In the genomic region with DNA sequence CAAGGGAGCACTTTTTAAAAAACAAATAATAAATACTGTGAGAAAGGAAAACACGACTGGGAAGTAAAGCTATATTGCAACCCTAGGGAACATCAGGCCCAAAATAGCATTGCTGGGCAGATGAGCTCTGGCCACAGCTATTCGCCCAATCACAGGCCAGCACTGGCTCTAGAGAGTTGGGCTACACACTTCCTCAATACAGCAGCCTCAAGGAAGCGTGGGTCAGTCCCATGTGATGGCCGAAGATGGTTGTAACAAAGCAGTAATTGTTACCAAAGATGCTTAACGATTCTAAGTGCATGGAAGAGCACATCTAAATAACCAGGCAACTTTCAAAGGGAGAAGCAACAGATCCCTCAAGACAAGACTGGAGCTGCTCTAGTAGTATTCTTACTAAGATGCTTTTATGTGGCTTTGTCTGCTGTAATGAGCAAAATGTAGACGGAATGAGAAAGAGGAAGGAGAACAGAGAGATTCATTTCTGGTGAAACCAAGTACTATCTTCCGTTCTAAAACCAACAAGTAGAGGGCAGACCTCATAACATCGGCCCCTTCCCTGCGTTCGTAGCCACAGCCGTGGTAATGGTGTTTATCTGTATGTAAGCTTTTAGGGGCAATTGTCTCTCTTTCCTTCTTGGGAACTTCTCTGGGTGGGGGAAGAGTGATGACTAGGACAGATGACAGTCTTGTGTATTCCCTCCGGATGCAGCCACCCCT, we compare ENCODE assay signal across 8 mouse cellular contexts. TPM values are rescaled to one million over a fixed set of nuclear protein-coding genes. Genes with fewer than 3 reads are reported as not detected.
DNase-seq lines count a peak whose midpoint lies in the region; ATAC-seq and TF ChIP-seq lines count a peak whose summit lies in the region.

No protein-coding gene starts in this region.

- peak; percentile 31 to 34 for DNase-seq in cerebellum, postnatal 36 days
- no peak for DNase-seq in cerebellum, postnatal 4 days (ENCODE audit: low spot score in 2 of 2)
- DNase-seq in 416B (ENCODE audit: low read depth), result peak; percentile 87
- DNase-seq in forebrain, embryonic 11.5 days (ENCODE audit: low spot score), result no peak
- DNase-seq in left cerebral cortex, adult 18-20 months (ENCODE audit: low spot score in 2 of 2), result no peak

- peak; percentile 22 for ATAC-seq in inflammation-experienced regulatory T-cells, adult 6 months
- ATAC-seq in forebrain, embryonic 11.5 days (replicated peaks; ENCODE audit: low FRiP score), result no peak

- no peaks in the 10 kb centered on the region for H3K9me3 ChIP-seq in forebrain, embryonic 11.5 days (ENCODE audit: control insufficient read depth, low read length)

- no peak for TF ChIP-seq CTCF in embryonic fibroblast, embryonic 13.5 days (IDR thresholded peaks at IDR 0.05; ENCODE audit: borderline replicate concordance, insufficient read depth, low read length)

- no peak overlapping the region for H3ac ChIP-seq in myocyte (ENCODE audit: control insufficient read depth, insufficient read length)

- peak overlapping the region; percentile 11; the same call in 1 of the 2 replicates for H3K27ac ChIP-seq in embryonic fibroblast, embryonic 13.5 days (ENCODE audit: insufficient read depth, low read length)
- H3K27ac ChIP-seq in forebrain, embryonic 11.5 days (ENCODE audit: low read depth, low read length), result no peak overlapping the region

- TF ChIP-seq POLR2A in embryonic fibroblast, embryonic 13.5 days (IDR thresholded peaks at IDR 0.05; ENCODE audit: low read depth, low read length), result no peak
- TF ChIP-seq POLR2A in myocyte (IDR thresholded peaks at IDR 0.05; ENCODE audit: insufficient read length, low read depth), result peak; percentile 61

- no peaks in the 10 kb centered on the region for H3K27me3 ChIP-seq in myocyte (ENCODE audit: control insufficient read depth, insufficient read depth, insufficient read length)
- no peaks in the 10 kb centered on the region for H3K27me3 ChIP-seq in forebrain, embryonic 11.5 days (ENCODE audit: control insufficient read depth, insufficient read depth, low read length)

- H3K9ac ChIP-seq in forebrain, embryonic 11.5 days (ENCODE audit: low read length), result no peak overlapping the region

- H3K79me2 ChIP-seq in myocyte (ENCODE audit: control insufficient read depth, insufficient read depth), result peaks cover 67% of the 10 kb centered on the region

- peaks cover 14% of the 10 kb centered on the region for H3K4me1 ChIP-seq in embryonic fibroblast, embryonic 13.5 days (ENCODE audit: control insufficient read depth, insufficient read depth, low read length)
- peaks cover 4% of the 10 kb centered on the region; the same call in 1 of the 2 replicates for H3K4me1 ChIP-seq in forebrain, embryonic 11.5 days (replicated peaks; ENCODE audit: control insufficient read depth, insufficient read depth, low read length)

- H3K36me3 ChIP-seq in myocyte (ENCODE audit: control insufficient read depth, insufficient read depth), result no peaks in the 10 kb centered on the region
- H3K36me3 ChIP-seq in forebrain, embryonic 11.5 days (ENCODE audit: control insufficient read depth, insufficient read depth, low read length), result no peaks in the 10 kb centered on the region

- H3K4me2 ChIP-seq in myocyte (ENCODE audit: low read depth), result peak overlapping the region; percentile 95
- no peak overlapping the region for H3K4me2 ChIP-seq in forebrain, embryonic 11.5 days (ENCODE audit: low read depth, low read length, severe bottlenecking)

- 69% methylated on average over 12 of the region's 12 CpGs for WGBS in forebrain, embryonic 11.5 days

- no peak overlapping the region for H3K4me3 ChIP-seq in embryonic fibroblast, embryonic 13.5 days (ENCODE audit: insufficient read depth, low read length)
- peak overlapping the region; percentile 70 for H3K4me3 ChIP-seq in myocyte
- H3K4me3 ChIP-seq in forebrain, embryonic 11.5 days (ENCODE audit: low read depth, low read length), result no peak overlapping the region

TF ChIP-seq in myocyte, 11 proteins besides CTCF, POLR2A, EP300 and RAD21:
- TF ChIP-seq TCF12 (IDR thresholded peaks at IDR 0.05; ENCODE audit: insufficient read depth, poor library complexity, severe bottlenecking) (no peak), USF1 (IDR thresholded peaks at IDR 0.05; ENCODE audit: low read depth) (peak; percentile 3)
TF ChIP-seq in myocyte: peak in this region for 1.

RNA-seq across cellular contexts. Expression of gene Rasa3, which starts 3.0 kb away (rescaled TPM):
- polyA plus RNA-seq in embryonic fibroblast, embryonic 13.5 days (2011; ENCODE audit: insufficient read length, low read depth, missing spikeins), result 57.2 and 62.6 TPM in 2 replicates
- polyA plus RNA-seq in inflammation-experienced regulatory T-cells, adult 6 months (2017; shearing (Covaris generic)), result 100 to 1,000 TPM in 1 of 3 experiments, 10 to 100 TPM in 2; 96.4 to 121 (median 96.5) TPM
- 39.6 TPM for polyA plus RNA-seq in myocyte (2012; fragmentation: generic; extraction: Trizol)
- polyA plus RNA-seq in forebrain, embryonic 11.5 days (2014; fragmentation: Nextera tagmentation; extraction: Ambion mirVana), result 28.0 and 28.6 TPM in 2 replicates
- total RNA-seq in left cerebral cortex, adult 18-20 months (2021), result 10 to 100 TPM; 65.6 to 72.9 TPM

RNA-seq across cellular contexts. Expression of gene Cfap97d2, which starts 31.2 kb away (rescaled TPM):
- polyA plus RNA-seq in embryonic fibroblast, embryonic 13.5 days (2011; ENCODE audit: insufficient read length, low read depth, missing spikeins), result not detected in 2 replicates
- not detected for polyA plus RNA-seq in inflammation-experienced regulatory T-cells, adult 6 months (2017; shearing (Covaris generic))
- 0.02 TPM for polyA plus RNA-seq in myocyte (2012; fragmentation: generic; extraction: Trizol)
- 0.96 and 1.3 TPM in 2 replicates for polyA plus RNA-seq in forebrain, embryonic 11.5 days (2014; fragmentation: Nextera tagmentation; extraction: Ambion mirVana)
- 1 to 10 TPM; 1.3 TPM for total RNA-seq in left cerebral cortex, adult 18-20 months (2021)

Comparison
In these comparisons a context has a peak if more than half of its experiments do, and no peak if none do; other contexts are left out.
1. DNase-seq: peak in cerebellum, postnatal 36 days (2 of 2) and 416B (single experiment); none in cerebellum, postnatal 4 days (0 of 2), forebrain, embryonic 11.5 days (single experiment) and left cerebral cortex, adult 18-20 months (0 of 2).